Mouse (Mus musculus) liver, postnatal 0 days (tissue): ENCODE measurements around the gene Cog6. TPM values are rescaled to one million over a fixed set of nuclear protein-coding genes. Genes with fewer than 3 reads are reported as not detected.
A peak's percentile ranks its signal among the peaks of the same experiment; 100 is the strongest.

Source experiments
- ATAC-seq: fragments of 200-750 bp; cut with Nextera tagmentation; 2 replicates; pipeline ENCODE4 v1.8.0; 2017; ENCODE audit warnings: mild to moderate bottlenecking, moderate library complexity
- DNase-seq: peaks from one replicate; pipeline ENCODE4 v3.0.0-alpha.2; 2016
- H3K27ac ChIP-seq: fragments of 300-500 bp; sonication (generic); 2 replicates; pipeline ENCODE4 v1.5.1; 2014; ENCODE audit warnings: antibody characterized with exemption, moderate library complexity, mild to moderate bottlenecking, low read depth
- H3K27me3 ChIP-seq: fragments of 300-500 bp; sonication (generic); 2 replicates; pipeline ENCODE4 v1.6.1; 2014; ENCODE audit warnings: low read length, control low read depth, mixed read lengths; ENCODE audit not compliant: insufficient read depth
- H3K36me3 ChIP-seq: fragments of 300-500 bp; sonication (generic); replicated peaks from 2 replicates; pipeline ENCODE4 v1.6.1; 2014; ENCODE audit warnings: mild to moderate bottlenecking, control low read depth, low read length, moderate library complexity, mixed read lengths; ENCODE audit not compliant: insufficient read depth
- H3K4me1 ChIP-seq: fragments of 300-500 bp; sonication (generic); 2 replicates; pipeline ENCODE4 v1.6.1; 2014; ENCODE audit warnings: antibody characterized with exemption, mild to moderate bottlenecking, control low read depth; ENCODE audit not compliant: insufficient read depth
- H3K4me2 ChIP-seq: fragments of 300-500 bp; sonication (generic); 2 replicates; pipeline ENCODE4 v1.6.1; 2014; ENCODE audit warnings: low read depth, mild to moderate bottlenecking, low read length, moderate library complexity, mixed read lengths
- H3K4me3 ChIP-seq: fragments of 300-500 bp; sonication (generic); 2 replicates; pipeline ENCODE4 v1.5.1; 2014; ENCODE audit warnings: low read depth, low read length
- H3K9ac ChIP-seq: fragments of 300-500 bp; sonication (generic); replicated peaks from 2 replicates; pipeline ENCODE4 v1.6.1; 2014; ENCODE audit warnings: mild to moderate bottlenecking, moderate library complexity
- H3K9me3 ChIP-seq: fragments of 300-500 bp; sonication (generic); 2 replicates; pipeline ENCODE4 v1.6.1; 2016; ENCODE audit warnings: mild to moderate bottlenecking, control low read depth, low read length, mixed read lengths
- CTCF ChIP-seq: sonication (generic); IDR thresholded peaks from 2 replicates; pipeline ENCODE4 v1.5.1; 2016; ENCODE audit warnings: antibody characterized with exemption, low read depth
- EP300 ChIP-seq: IDR thresholded peaks from 2 replicates; pipeline ENCODE4 v1.6.1; 2016; ENCODE audit warnings: antibody characterized with exemption, low read depth, mild to moderate bottlenecking
- WGBS: fragments of 180-500 bp; shearing (Covaris S2); extraction: QIAGEN DNeasy Blood & Tissue Kit; methylation state at CpG from one replicate; pipeline ENCODE4 v1.1.7; 2014; ENCODE audit not compliant: insufficient replicate concordance; 5-methylcytosine and 5-hydroxymethylcytosine counted together
- polyA plus RNA-seq: library from polyadenylated mRNA; unstranded; fragments of >200 nt; fragmentation: Nextera tagmentation; extraction: Ambion mirVana; gene quantifications from 2 replicates; pipeline ENCODE4 v1.2.1, GENCODE M21; 2015

Cog6 gene
- polyA plus RNA-seq, 1 experiment from 2014 or later: 11.1 TPM

DNA sequence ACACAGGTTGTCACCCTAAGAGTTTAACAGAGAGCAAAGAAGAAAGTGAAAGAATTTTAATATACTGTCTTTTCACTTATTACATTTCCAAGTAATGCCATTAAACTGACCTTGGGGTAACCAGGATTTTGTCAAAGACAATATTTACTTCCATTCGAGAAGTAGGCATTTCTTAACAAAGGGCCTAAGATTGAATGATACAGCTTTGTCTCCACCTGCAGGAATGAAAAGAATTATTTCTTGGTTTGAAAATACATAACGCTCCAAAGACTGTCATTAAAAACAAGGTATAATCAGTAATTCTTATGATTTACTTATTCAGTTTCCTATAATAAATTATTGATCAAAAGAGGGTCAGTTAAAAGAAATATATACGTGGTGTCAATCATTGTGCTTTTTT, 55.4 kb downstream of the Cog6 start:
- no peaks in the 10 kb centered on the region for H3K27me3 ChIP-seq
- WGBS: 70% methylated on average over 3 of the region's 3 CpGs
- no peaks in the 10 kb centered on the region for H3K9me3 ChIP-seq
- ATAC-seq: no peak
- no peak overlapping the region for H3K27ac ChIP-seq
- no peak overlapping the region for H3K4me3 ChIP-seq
- H3K4me2 ChIP-seq: no peak overlapping the region
- no peaks in the 10 kb centered on the region for H3K36me3 ChIP-seq
- no peak for TF ChIP-seq EP300
- TF ChIP-seq CTCF: no peak
- H3K4me1 ChIP-seq: no peaks in the 10 kb centered on the region
- DNase-seq: no peak
- H3K9ac ChIP-seq: no peak overlapping the region

DNA sequence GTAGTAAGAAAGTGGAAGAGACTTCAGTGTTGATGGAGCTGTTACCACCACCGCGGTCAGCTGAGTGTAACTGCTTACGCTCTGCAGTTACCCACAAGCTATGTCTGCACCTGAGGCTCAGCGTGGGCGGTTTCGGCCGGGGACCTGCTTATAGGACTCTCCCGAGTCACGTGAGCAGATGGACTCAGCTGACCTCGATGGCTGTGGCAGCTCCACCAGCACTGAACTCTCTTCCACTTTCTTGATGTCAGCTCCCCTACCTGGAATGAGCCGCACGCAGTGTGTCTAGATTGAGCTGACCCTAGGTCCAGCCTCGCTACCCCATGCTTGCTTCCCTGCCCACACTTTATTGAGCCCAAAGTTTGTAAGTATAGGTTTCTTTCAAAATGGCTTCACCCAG, 56.1 kb downstream of the Cog6 start:
- Histone ChIP-seq H3K4me2 (no peak overlapping the region), H3K4me1 (no peaks in the 10 kb centered on the region), H3K9ac (no peak overlapping the region), H3K4me3 (no peak overlapping the region), H3K27me3 (no peaks in the 10 kb centered on the region), H3K9me3 (no peaks in the 10 kb centered on the region), H3K27ac (no peak overlapping the region), H3K36me3 (no peaks in the 10 kb centered on the region)
- ATAC-seq (no peak), DNase-seq (no peak)
- WGBS: 89% methylated on average over 13 of the region's 13 CpGs
- TF ChIP-seq CTCF (no peak), EP300 (no peak)

DNA sequence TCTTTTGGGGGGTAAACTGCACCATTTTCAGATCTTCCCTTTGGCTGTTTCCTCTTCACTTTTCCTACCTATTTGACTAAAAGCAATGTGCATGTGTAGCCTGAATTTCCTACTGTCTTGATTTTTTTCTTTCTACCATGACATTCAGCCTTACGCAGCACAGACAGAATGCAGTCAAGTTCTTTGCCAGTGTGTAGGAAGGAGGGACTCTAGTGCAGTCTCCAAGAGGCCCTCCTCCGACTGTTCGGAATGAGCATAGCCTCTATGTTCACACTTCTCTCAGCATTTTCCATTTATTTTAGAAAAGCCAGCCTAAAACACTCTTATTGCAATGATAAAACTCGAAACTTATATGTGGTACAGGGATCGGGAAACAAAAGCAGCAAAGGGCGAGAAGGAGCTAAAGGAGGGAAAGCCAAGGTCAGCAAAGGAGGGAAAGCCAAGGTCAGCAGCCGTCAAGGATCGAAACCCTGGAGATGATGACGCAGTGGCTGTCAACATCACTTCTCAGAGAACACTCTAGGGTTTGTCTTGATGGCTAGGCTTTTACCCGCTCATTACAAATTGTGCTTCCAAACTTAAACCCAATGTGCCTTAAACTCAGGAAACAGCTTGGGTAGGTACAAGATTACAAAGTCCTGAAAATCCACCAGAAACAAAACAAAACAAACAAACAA, 58.5 kb downstream of the Cog6 start:
- ATAC-seq (no peak), DNase-seq (no peak)
- H3K9ac ChIP-seq: no peak overlapping the region
- no peak overlapping the region for H3K27ac ChIP-seq
- no peaks in the 10 kb centered on the region; the same call in 1 of the 2 replicates for H3K4me1 ChIP-seq
- no peaks in the 10 kb centered on the region for H3K9me3 ChIP-seq
- no peak overlapping the region for H3K4me3 ChIP-seq
- H3K4me2 ChIP-seq: no peak overlapping the region
- no peaks in the 10 kb centered on the region for H3K27me3 ChIP-seq
- no peak for TF ChIP-seq CTCF
- no peak for TF ChIP-seq EP300
- no peaks in the 10 kb centered on the region for H3K36me3 ChIP-seq
- WGBS: 81% methylated on average over 10 of the region's 10 CpGs

DNA sequence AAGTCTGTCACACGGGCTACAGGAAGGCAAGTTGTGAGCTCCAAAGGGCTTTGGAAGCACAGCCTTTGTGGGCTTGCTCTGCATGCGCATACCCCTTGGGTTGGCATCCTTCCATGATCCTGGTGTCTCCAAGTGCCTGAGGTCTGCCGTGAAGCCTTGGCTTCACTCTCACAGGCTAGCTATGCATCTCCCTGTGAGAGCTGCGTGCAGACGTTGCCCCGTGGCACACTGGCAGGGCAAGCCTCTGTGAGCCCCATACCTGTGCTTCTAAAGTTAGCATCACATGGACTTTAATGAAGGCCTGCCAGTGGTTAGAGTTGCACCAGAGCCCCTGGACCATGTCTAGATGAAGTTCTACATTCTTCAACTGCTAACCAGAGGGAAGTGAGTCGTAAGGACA, 59.2 kb downstream of the Cog6 start:
- H3K4me2 ChIP-seq: no peak overlapping the region
- H3K27ac ChIP-seq: no peak overlapping the region
- no peak overlapping the region for H3K9ac ChIP-seq
- no peaks in the 10 kb centered on the region for H3K9me3 ChIP-seq
- DNase-seq: no peak
- H3K27me3 ChIP-seq: no peaks in the 10 kb centered on the region
- no peaks in the 10 kb centered on the region; the same call in 1 of the 2 replicates for H3K4me1 ChIP-seq
- no peak overlapping the region for H3K4me3 ChIP-seq
- no peak for TF ChIP-seq CTCF
- TF ChIP-seq EP300: no peak
- ATAC-seq: no peak
- no peaks in the 10 kb centered on the region for H3K36me3 ChIP-seq
- 83% methylated on average over 7 of the region's 7 CpGs for WGBS

DNA sequence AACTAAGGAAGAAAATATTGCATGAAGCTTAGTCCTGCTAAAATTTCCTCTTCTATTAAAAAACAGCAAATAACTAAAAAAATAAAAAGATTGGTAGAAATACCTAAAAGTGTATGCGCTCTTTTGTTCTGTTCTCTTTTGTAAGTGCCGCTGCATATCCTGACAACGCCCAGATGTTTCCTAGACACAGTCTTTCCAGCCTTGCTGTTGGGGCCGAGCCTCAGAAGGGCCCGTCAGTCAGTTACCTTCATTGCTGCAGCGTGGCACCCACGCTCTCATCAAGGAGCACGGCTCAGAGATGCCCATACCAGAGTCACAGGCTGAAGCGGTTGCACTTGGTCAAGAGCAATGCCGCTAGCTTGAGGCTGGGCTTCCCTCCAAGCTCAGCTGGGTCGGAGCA, 60.8 kb downstream of the Cog6 start:
- Histone ChIP-seq H3K9ac (no peak overlapping the region), H3K4me1 (no peaks in the 10 kb centered on the region; the same call in 1 of the 2 replicates), H3K27ac (no peak overlapping the region), H3K4me2 (no peak overlapping the region), H3K9me3 (no peaks in the 10 kb centered on the region), H3K36me3 (no peaks in the 10 kb centered on the region), H3K4me3 (no peak overlapping the region), H3K27me3 (no peaks in the 10 kb centered on the region)
- ATAC-seq (no peak), DNase-seq (no peak)
- TF ChIP-seq CTCF: no peak
- no peak for TF ChIP-seq EP300
- 53% methylated on average over 11 of the region's 11 CpGs for WGBS

DNA sequence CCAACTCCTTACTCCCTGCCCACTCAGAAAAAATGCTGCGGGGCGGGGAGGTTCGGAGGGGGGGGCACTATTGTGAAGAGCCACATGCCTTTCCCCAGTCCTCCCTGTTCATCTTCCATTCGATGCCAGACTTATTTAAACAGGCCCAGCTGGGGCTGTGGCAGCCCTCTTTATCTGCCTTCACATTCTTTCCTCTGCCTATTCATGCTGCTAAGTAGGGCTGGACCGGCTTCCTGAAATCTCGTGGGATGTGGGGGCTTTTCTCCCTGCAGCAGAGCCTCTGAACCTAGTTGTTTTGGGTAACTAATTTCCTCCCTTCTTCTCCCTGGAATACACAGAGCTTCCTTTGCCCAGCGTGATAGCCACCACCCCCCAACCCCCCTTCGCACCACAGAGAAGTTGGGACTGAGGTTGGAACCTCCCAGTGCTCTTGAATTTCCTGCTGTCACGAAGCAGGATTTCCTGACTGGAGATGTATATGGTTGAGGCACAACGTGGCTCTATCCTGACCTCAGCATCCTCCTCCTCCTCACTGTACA, 61.5 kb downstream of the Cog6 start:
- H3K27ac ChIP-seq: peak overlapping the region; percentile 17
- peak; percentile 25 for DNase-seq
- no peak overlapping the region for H3K9ac ChIP-seq
- H3K9me3 ChIP-seq: no peaks in the 10 kb centered on the region
- H3K4me1 ChIP-seq: no peaks in the 10 kb centered on the region; the same call in 1 of the 2 replicates
- peak; percentile 67 for ATAC-seq
- H3K4me3 ChIP-seq: no peak overlapping the region
- no peak for TF ChIP-seq EP300
- no peak for TF ChIP-seq CTCF
- H3K27me3 ChIP-seq: no peaks in the 10 kb centered on the region
- H3K36me3 ChIP-seq: no peaks in the 10 kb centered on the region
- no peak overlapping the region for H3K4me2 ChIP-seq
- 12% methylated on average over 10 of the region's 10 CpGs for WGBS
